In genomic region chr1:72751371-72751781, GRCm38 (mm10) we compare ENCODE assay signal across 8 mouse cellular contexts. TPM values are rescaled to one million over a fixed set of nuclear protein-coding genes. Genes with fewer than 3 reads are reported as not detected.
A peak's percentile ranks its signal among the peaks of the same experiment; 100 is the strongest.
DNase-seq lines count a peak whose midpoint lies in the region; ATAC-seq and TF ChIP-seq lines count a peak whose summit lies in the region.

No protein-coding gene starts in this region.

- H3K27me3 ChIP-seq in embryonic facial prominence, embryonic 15.5 days: no peaks in the 10 kb centered on the region
- no peaks in the 10 kb centered on the region for H3K27me3 ChIP-seq in midbrain, embryonic 11.5 days (ENCODE audit: control insufficient read depth, insufficient read depth, low read length)

- no peaks in the 10 kb centered on the region for H3K4me1 ChIP-seq in lung, adult 2 months (ENCODE audit: control insufficient read depth, insufficient read depth, low read length)
- peaks cover 46% of the 10 kb centered on the region for H3K4me1 ChIP-seq in embryonic facial prominence, embryonic 15.5 days
- no peaks in the 10 kb centered on the region for H3K4me1 ChIP-seq in midbrain, embryonic 11.5 days (ENCODE audit: control insufficient read depth, insufficient read depth, low read length)

- peak overlapping the region; percentile 56 for H3K27ac ChIP-seq in embryonic facial prominence, embryonic 15.5 days (replicated peaks)
- no peak overlapping the region for H3K27ac ChIP-seq in midbrain, embryonic 11.5 days (ENCODE audit: low read depth, low read length)

- no peak overlapping the region for H3K4me3 ChIP-seq in lung, adult 2 months (replicated peaks; ENCODE audit: extremely low read depth, low read depth, low read length)
- H3K4me3 ChIP-seq in embryonic facial prominence, embryonic 15.5 days (replicated peaks): no peak overlapping the region
- no peak overlapping the region for H3K4me3 ChIP-seq in midbrain, embryonic 11.5 days (ENCODE audit: low read depth, low read length)

- H3K36me3 ChIP-seq in embryonic facial prominence, embryonic 15.5 days: no peaks in the 10 kb centered on the region
- H3K36me3 ChIP-seq in midbrain, embryonic 11.5 days (ENCODE audit: control insufficient read depth, insufficient read depth, low read length): no peaks in the 10 kb centered on the region

- H3K9ac ChIP-seq in embryonic facial prominence, embryonic 15.5 days: no peak overlapping the region
- no peak overlapping the region for H3K9ac ChIP-seq in midbrain, embryonic 11.5 days (ENCODE audit: low read length)

- DNase-seq in adrenal gland, adult (ENCODE audit: inconsistent age in 2 of 2, low spot score in 1 of 2): peak; percentile 37 to 80
- no peak for DNase-seq in adrenal gland, adult 18-20 months (ENCODE audit: low spot score in 2 of 2)
- peak; percentile 4 to 8 for DNase-seq in lung, adult 18-20 months
- DNase-seq in lung, adult 2 months: no peak
- peak; percentile 29 to 43 for DNase-seq in left cerebral cortex, postnatal 14 days (ENCODE audit: low spot score in 2 of 2)
- no peak for DNase-seq in thymus, postnatal 36 days
- DNase-seq in midbrain, embryonic 11.5 days (ENCODE audit: low spot score, missing footprints): no peak

- TF ChIP-seq CTCF in lung, adult 2 months (IDR thresholded peaks at IDR 0.05; ENCODE audit: insufficient read depth, low read length): no peak

- TF ChIP-seq POLR2A in lung, adult 2 months (IDR thresholded peaks at IDR 0.05; ENCODE audit: borderline replicate concordance, extremely low read depth, low read depth, low read length): no peak

- ATAC-seq in embryonic facial prominence, embryonic 15.5 days (ENCODE audit: insufficient number of reproducible peaks, low FRiP score, low TSS enrichment, low read depth): no peak
- ATAC-seq in midbrain, embryonic 11.5 days (ENCODE audit: low FRiP score): no peak

- WGBS in lung, adult 2 months: 57% methylated on average over 7 of the region's 7 CpGs
- 65% methylated on average over 7 of the region's 7 CpGs for WGBS in embryonic facial prominence, embryonic 15.5 days
- 93% methylated on average over 7 of the region's 7 CpGs for WGBS in midbrain, embryonic 11.5 days

- H3K9me3 ChIP-seq in embryonic facial prominence, embryonic 15.5 days (replicated peaks): no peaks in the 10 kb centered on the region
- no peaks in the 10 kb centered on the region for H3K9me3 ChIP-seq in midbrain, embryonic 11.5 days (ENCODE audit: control insufficient read depth, low read length)

- intact Hi-C loops in left cerebral cortex, postnatal 14 days (cut with DNase I): no loop called here

- H3K4me2 ChIP-seq in embryonic facial prominence, embryonic 15.5 days (replicated peaks): no peak overlapping the region
- H3K4me2 ChIP-seq in midbrain, embryonic 11.5 days: no peak overlapping the region

RNA-seq across cellular contexts. Expression of gene Rpl37a, which starts 40.3 kb away (rescaled TPM):
- 100 to 1,000 TPM; 932 to 993 TPM for total RNA-seq in adrenal gland, adult 18-20 months (2021)
- 483 and 531 TPM in 2 replicates for polyA plus RNA-seq in lung, adult 2 months (2012; rRNA removed)
- 1,883 and 1,967 TPM in 2 replicates for polyA plus RNA-seq in embryonic facial prominence, embryonic 15.5 days (2015; fragmentation: Nextera tagmentation; extraction: Ambion mirVana)
- total RNA-seq in left cerebral cortex, postnatal 14 days (2021): 100 to 1,000 TPM; 499 to 507 TPM
- polyA plus RNA-seq in midbrain, embryonic 11.5 days (2014; fragmentation: Nextera tagmentation; extraction: Ambion mirVana): 1,496 and 1,598 TPM in 2 replicates

RNA-seq across cellular contexts. Expression of gene Ankar, which starts 51.0 kb away (rescaled TPM):
- total RNA-seq in adrenal gland, adult 18-20 months (2021): not detected
- not detected in 2 replicates for polyA plus RNA-seq in lung, adult 2 months (2012; rRNA removed)
- not detected in 2 replicates for polyA plus RNA-seq in embryonic facial prominence, embryonic 15.5 days (2015; fragmentation: Nextera tagmentation; extraction: Ambion mirVana)
- total RNA-seq in left cerebral cortex, postnatal 14 days (2021): not detected
- polyA plus RNA-seq in midbrain, embryonic 11.5 days (2014; fragmentation: Nextera tagmentation; extraction: Ambion mirVana): not detected in 2 replicates

Comparison
In these comparisons a context has a peak if more than half of its experiments do, and no peak if none do; other contexts are left out.
1. DNase-seq: peak in adrenal gland, adult (2 of 2), lung, adult 18-20 months (2 of 2) and left cerebral cortex, postnatal 14 days (2 of 2); none in adrenal gland, adult 18-20 months (0 of 2), lung, adult 2 months (single experiment), thymus, postnatal 36 days (0 of 2) and midbrain, embryonic 11.5 days (single experiment).